Mouse (Mus musculus) natural killer cell, adult 2 months (primary cell): ENCODE results near the gene 1700017B05Rik.
"Not testable (repeated sequence)": the region's sequence is repeated elsewhere in the genome, so short reads cannot be mapped to it uniquely, and the experiment has no call there.

ENCODE experiments used
- DNase-seq, 2 experiments: peaks; one replicate each; pipeline ENCODE4 v3.0.0; 2022; ENCODE audit warnings: low spot score in 2 of 2

The 1700017B05Rik gene

GRCm38 (mm10) chr9:57261913-57262794 is at the start of gene 1700017B05Rik:
Gene 1700017B05Rik (minus strand): TSS chr9:57262612.
- DNase-seq, result peak; percentile 69 to 83

- DNase-seq, result no peak
Observed at GRCm38 (mm10) chr9:57310895-57311294, 48.5 kb upstream of the 1700017B05Rik start.

DNA sequence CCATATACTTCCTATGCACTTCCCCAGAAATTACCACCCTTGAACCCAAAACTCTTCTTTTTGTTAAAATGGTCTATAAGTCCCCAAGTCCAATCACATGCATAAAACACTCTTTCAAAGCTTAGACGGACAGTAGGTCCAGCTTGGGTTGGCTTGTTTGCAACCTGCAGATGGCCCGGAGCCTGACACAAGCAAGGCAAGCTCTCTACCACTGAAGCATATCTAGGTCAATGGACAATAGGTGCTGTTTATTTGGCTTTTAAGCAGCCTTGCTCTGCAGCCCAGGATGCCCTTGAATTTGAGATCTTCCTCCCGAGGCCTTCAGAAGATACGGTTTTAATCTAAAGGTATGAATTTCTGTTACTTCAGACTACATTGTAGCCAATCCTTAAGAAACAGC is 46.9 kb upstream of the 1700017B05Rik start:
- no peak for DNase-seq

DNA sequence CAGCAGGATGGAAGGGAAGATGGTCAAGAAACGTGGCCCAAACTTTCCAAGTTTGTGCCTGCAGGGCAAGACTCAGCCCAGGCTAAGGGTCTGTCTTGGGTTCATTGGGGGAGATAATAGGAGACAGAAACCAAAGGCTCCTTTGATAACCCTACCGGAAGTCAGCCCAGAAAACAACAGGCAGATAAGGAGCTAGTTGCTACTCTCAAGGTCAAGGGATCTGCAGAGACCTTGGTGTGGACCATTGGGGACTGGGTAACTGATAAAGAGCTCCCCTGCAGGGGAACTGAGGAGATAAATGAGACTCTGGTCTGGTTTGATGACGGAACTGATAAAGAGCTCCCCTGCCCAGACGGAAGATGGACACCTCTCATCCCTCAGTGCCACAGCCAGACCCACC is 45.0 kb upstream of the 1700017B05Rik start:
- DNase-seq, result no peak

DNA sequence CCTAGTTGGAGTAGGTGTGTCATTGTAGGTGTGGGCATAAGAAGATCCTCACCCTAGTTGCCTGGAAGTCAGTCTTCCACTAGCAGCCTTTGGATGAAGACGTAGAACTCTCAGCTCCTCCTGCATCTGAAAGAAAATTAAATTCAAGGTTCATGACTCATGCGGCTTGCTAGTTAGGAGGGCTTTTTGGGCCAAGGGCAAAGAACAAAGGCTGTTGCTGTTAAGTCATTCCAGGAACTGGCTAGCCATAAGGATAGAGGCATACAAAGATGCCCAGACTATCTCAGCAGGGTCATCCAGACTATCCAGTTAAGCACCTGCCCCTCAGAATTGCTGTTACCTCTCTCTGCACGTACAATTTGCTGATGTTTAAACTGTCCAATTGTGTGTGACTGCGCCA is 42.3 kb upstream of the 1700017B05Rik start:
- DNase-seq, result not testable (repeated sequence)

DNA sequence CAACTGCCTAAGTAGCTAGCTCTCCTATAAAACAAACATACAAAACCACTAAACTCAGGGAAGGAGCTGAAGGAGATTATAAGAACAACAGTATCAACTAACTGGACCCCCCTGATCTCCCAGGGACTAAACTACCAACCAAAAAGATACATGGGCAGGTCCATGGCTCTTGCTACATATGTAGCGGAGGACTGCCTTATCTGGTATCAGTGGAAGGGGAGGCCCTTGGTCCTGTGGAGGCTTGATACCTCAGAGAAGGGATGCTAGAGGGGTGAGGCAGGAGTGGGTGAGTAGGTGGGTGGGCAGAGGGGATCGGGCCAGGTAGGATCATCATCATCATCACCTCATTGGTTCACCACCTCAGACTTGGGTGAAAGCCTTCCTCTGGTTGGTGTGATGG is 41.8 kb upstream of the 1700017B05Rik start:
- no peak for DNase-seq

DNA sequence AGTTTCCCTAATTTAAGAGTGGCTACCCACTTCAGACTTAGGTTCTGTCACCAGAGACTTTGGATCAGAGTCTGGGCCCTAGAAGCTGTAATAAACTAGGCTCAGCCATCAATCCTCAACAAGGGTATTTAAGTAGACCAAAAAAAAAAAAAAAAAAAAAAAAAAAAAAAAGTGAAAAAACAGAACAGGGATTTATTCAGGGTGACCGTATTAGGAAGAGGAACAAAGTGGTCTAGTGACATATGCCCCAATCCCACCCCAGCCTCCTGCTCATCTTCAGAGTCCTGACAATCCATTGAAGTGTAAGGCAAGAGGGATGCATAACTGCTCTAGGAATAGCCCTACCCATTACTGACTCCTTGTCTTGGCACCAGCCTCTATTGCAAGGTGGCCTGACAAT is 40.9 kb upstream of the 1700017B05Rik start:
- no peak for DNase-seq

GRCm38 (mm10) chr9:57300825-57301224 is 38.4 kb upstream of the 1700017B05Rik start:
- DNase-seq, result no peak

- peak; percentile 14 to 28 for DNase-seq
Observed at GRCm38 (mm10) chr9:57299790-57300477, 37.5 kb upstream of the 1700017B05Rik start.

DNA sequence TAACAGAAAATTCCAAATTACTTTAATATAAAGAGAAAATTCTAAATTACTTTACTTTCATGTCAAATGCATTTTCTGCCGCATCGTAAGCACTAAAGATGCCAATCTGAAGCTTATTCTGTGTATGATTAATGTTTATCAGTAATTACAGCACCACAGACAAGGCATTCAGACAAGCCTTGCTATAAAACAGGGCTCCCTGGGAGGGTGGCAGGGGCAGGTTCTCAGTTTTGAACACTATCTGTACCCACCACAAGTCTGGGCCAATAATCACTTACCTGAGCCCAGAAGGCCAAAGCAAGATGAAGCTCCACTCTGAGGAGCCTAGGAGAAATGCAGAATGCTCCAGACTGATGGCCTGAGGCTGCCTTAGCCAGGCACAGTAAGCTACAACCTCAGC is 35.5 kb upstream of the 1700017B05Rik start:
- no peak for DNase-seq

- DNase-seq, result no peak
Observed at GRCm38 (mm10) chr9:57296277-57296676, 33.9 kb upstream of the 1700017B05Rik start.

GRCm38 (mm10) chr9:57295666-57296065 is 33.3 kb upstream of the 1700017B05Rik start:
- no peak for DNase-seq

- no peak for DNase-seq
Observed at GRCm38 (mm10) chr9:57294905-57295304, 32.5 kb upstream of the 1700017B05Rik start.

DNA sequence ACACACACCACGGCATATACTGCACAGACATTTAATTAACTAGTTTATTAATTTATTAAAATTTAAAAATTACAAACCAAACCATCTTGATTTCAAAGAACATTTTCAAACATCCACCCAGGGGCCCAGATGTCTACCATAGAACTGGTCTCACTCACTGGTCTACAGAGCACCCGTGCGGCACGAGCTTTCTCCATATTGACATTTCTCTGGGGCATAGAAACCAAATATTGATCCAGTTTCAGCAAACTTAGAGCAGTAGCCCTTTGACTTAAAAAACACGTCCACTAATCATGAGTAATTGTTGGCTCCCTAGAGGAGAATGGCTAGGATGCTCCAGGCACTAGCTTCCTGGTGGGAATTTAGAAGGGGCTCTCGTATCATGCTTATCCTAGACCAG is 24.8 kb upstream of the 1700017B05Rik start:
- DNase-seq, result no peak

- no peak for DNase-seq
Observed at GRCm38 (mm10) chr9:57283311-57283710, 20.9 kb upstream of the 1700017B05Rik start.

- no peak for DNase-seq
Observed at GRCm38 (mm10) chr9:57282686-57283085, 20.3 kb upstream of the 1700017B05Rik start.

DNA sequence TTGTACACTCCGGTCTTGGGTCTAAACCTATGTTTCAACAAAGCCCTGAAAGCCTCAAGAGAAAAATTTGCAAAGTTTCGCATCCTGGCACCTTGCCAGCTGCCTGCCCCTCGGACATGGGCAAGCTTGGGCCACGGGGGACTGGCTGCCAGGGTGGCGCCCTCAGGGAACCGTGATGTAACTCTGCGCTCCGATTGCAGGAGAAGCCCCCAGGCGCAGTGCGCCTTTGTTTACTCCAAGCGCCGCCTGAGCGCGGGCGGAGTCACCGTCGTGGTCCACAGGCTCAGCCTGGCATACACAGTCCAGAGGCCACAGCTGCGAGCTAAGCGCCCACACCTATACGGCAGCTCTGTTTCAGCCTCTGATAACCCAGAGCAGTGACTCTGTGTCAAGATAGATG is 19.1 kb upstream of the 1700017B05Rik start:
- peak in 1 of 2 experiments; percentile 60 for DNase-seq

DNA sequence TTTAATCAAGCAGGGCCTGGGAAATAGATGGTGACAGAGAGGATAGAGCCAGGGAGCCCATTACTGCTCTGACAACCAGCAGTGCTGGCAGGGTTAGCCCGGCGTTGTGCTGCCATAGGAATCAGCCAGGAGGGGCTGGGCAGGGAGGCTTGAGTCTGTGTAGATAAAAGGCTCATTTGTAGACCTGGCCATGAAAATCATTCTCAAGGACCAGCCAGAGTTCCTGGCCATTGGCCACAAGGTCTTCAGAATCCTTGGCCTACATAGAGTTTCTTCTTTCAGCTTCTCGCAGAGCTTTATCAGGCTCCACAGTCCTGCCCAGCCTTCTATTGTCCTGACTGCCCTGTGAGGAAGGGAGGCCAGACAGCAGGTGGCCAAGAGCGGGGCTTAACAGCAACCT is 17.0 kb upstream of the 1700017B05Rik start:
- DNase-seq, result no peak

DNA sequence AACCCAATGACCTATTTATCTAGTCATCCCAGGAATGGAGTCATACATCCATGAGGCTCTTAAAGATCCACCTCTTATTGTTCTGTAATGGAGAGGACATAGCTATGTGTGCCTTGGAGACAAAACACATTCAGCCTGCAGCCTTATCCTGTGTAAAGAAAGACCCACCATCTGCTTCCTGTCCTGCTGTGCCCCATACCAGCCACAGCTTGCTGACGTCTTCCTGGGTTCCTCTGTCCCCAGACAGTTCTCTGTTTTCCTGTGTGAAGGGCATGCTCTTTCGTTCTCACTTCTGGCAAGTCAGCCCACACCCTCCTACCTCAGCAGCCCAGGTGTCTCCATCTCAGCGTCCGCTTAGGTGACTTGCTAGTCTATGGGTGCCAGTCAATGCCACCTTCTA is 15.9 kb upstream of the 1700017B05Rik start:
- peak; percentile 80 to 82 for DNase-seq

- no peak for DNase-seq
Observed at GRCm38 (mm10) chr9:57276311-57276710, 13.9 kb upstream of the 1700017B05Rik start.

DNA sequence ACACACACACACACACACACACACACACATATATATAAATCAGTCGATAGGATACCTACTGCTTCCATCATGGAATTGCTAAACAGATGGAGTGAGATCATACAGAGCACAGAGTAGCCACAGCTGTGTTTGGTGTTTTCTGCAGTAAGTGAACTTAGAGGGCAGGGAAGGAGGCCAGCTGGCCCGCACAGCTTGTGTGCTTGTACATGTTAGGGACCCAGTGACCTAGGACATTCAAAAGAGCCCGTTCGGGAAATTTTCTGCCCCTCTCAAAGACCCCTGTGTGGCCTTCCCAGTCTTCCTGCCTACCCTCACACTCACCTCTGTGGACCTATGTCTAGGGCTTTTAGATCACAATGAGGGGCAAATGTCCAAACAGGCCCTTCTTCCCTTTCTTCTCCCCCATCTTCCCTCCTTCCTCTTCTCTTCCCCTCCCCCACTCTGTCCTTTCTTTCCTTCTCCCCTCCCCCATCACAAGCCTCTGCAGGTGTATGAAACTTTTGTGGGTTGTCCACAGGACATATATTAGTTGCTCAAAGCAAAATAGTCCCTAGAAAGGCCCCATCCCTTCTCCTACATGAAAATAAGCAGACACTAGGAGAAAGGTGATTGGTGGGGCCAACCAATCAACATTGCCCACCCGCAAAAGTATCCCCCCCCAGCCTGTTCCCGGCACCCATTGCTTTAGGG is 11.5 kb upstream of the 1700017B05Rik start:
- DNase-seq, result no peak
